Mouse (Mus musculus) midbrain, embryonic 16.5 days (tissue): ENCODE measurements around the gene Snrpf. TPM values are rescaled to one million over a fixed set of nuclear protein-coding genes. Genes with fewer than 3 reads are reported as not detected.

Experiments
- polyA plus RNA-seq: library from polyadenylated mRNA; unstranded; fragments of >200 nt; fragmentation: Nextera tagmentation; extraction: Ambion mirVana; gene quantifications from 2 replicates; pipeline ENCODE4 v1.2.1, GENCODE M21; 2015

Snrpf gene
- polyA plus RNA-seq, 1 experiment from 2014 or later: 51.6 TPM

Other genes with a start within 250 kb of the Snrpf start
- 87.7 and 95.3 TPM in 2 replicates for gene Lta4h, start 136.3 kb downstream of the Snrpf start, polyA plus RNA-seq
- gene Hal, start 100.9 kb downstream of the Snrpf start, polyA plus RNA-seq: 0.17 TPM in 1 of 2 replicates, not detected in the other
- gene Amdhd1, start 49.7 kb downstream of the Snrpf start, polyA plus RNA-seq: not detected in 2 replicates
- 0.50 and 0.83 TPM in 2 replicates for gene Ccdc38, start 49.1 kb downstream of the Snrpf start, polyA plus RNA-seq
- 0.50 and 1.7 TPM in 2 replicates for gene Ntn4, start 51.0 kb upstream of the Snrpf start, polyA plus RNA-seq
- gene Usp44, start 241.8 kb upstream of the Snrpf start, polyA plus RNA-seq: 0.14 and 0.30 TPM in 2 replicates